Mouse (Mus musculus): Measurements from ENCODE around the gene Skp2. TPM values are rescaled to one million over a fixed set of nuclear protein-coding genes. Genes with fewer than 3 reads are reported as not detected.

Gene Skp2
- total RNA-seq, 2 experiments from 2014 or later, result 0.31 to 0.39 TPM

DNA sequence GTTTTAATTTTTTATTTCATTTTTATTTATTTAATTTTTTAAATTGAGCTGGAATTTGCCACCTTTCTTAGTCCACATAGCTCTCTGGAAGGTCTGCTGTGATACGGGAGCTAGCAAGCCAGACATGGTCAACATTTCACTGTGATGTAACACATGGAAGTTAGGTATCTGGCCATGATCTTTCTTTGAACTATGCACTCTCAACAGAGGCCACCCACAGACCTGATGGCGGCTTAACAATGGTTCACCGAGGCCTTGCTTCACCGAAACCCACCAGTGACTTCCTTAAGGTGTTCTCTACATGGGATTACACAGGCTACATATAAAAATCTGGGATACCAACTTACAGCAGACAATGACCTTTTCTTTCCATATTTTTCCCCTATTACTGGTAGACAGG lies 41.1 kb downstream of the Skp2 start:
- DNase-seq (ENCODE audit: low spot score), result no peak

GRCm38 (mm10) chr15:9113556-9113955 lies 41.7 kb downstream of the Skp2 start:
- DNase-seq (ENCODE audit: low spot score), result no peak

GRCm38 (mm10) chr15:9111648-9112047 lies 43.6 kb downstream of the Skp2 start:
- DNase-seq (ENCODE audit: low spot score), result no peak

DNA sequence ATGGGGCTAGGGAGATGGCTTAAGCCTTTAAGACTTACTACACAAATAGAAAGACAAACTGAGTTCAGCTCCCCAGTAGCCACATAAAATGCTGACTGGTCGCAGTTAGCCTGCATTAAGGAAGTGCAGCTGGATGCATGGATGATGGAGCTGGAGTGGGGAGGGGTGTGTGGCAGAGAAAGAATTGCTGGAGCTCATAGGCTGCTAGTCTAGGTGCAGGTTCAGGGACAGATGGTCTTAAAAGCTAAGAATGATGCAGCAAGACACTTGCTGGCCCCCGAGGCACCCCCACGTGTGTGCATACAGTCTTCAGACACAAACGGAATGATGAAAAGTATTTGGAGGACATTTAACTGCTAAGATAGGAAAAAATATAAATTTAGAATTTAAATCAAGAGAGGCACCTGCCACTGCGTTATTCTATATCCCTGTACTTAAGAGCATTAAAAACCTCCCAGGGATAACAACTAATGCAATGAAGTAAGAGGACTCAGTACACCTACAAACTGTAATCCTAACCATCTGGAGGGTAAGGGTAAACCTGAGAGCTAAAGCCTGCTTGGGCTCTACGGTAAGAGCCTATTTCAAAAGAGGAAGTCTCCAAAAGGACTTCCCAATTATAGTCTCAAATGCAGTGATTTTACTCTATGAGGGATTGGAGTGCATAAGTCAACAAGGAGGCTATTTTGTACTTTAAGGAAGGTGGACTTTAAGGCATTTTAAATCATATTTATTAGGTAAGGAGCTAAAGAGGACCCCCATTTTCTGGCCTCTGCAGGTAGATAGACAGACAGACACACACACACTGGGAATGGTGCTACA lies 44.5 kb downstream of the Skp2 start:
- DNase-seq (ENCODE audit: low spot score), result no peak

DNA sequence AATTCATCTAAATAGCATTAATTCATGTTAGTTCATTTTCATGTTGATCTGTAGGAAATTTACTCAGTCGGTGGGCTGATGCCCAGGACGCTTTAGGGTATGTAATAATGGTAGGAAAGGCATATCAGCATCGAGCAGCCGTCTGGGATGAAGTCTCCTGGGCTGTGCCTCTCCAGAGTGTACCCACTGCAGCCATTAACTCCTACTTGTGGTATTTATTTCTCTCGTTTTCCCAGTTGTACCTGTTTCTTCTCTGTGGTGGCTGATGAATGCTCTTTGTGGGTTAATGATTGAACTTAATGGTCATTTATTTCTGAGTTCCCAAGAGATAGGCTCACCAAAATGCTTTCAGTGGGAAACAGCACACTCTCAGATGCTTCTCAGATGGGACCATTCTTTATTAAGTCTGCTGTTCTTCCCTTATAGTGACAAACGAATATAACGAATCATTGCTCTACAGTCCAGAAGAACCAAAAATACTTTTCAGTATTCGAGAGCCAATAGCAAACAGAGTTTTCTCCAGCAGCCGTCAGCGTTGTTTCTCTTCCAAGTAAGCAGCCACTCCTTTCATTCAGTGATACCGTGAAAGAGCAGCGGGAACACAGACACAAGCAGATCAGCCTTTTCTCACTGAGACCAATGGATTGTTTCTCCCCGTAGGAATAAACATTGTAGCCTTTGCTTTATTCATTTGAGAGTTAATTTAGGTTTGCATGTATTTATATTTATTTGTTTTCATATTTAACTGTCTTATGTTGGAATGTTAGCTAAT lies 48.7 kb downstream of the Skp2 start:
- DNase-seq (ENCODE audit: low spot score), result no peak

DNA sequence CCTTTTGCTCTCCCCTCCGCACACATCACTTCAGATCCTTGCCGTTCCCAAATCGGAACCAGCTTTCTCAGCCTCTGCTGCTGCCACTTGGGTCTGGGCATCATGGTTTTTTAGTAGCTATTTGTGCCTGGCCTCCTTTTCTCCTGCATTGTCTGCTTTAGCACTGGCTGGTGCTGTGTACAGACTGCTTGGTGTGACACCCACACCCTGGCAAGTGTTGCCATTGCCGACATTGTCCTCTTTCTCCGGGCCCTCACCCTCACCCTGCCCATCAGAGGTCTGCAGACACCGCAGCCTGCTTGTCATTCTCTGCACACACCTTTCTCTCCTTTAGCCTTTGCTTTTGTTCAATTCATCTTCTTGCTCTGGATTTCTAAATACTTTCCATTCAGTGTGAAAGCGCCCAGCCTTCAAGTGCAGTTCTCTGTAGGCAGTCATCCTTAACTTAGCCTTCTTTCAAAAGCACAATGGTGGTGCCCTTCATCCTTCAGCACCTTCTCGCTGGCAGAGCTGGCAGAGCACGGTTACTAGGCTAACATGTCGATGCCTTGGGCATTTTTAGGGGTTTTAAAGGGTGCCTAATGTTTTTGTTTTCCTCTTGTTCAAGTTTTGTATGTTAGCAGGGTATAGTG lies 54.7 kb downstream of the Skp2 start:
- no peak for DNase-seq (ENCODE audit: low spot score)

- no peak for DNase-seq (ENCODE audit: low spot score)
These were observed 58.4 kb downstream of the Skp2 start for GRCm38 (mm10) chr15:9096865-9097264.

- DNase-seq (ENCODE audit: low spot score), result no peak
These were observed 60.9 kb downstream of the Skp2 start for GRCm38 (mm10) chr15:9094366-9094750.

- DNase-seq (ENCODE audit: low spot score), result no peak
These were observed 61.4 kb downstream of the Skp2 start for GRCm38 (mm10) chr15:9093598-9094365.

- DNase-seq (ENCODE audit: low spot score), result no peak
These were observed 64.6 kb downstream of the Skp2 start for GRCm38 (mm10) chr15:9090662-9091061.

DNA sequence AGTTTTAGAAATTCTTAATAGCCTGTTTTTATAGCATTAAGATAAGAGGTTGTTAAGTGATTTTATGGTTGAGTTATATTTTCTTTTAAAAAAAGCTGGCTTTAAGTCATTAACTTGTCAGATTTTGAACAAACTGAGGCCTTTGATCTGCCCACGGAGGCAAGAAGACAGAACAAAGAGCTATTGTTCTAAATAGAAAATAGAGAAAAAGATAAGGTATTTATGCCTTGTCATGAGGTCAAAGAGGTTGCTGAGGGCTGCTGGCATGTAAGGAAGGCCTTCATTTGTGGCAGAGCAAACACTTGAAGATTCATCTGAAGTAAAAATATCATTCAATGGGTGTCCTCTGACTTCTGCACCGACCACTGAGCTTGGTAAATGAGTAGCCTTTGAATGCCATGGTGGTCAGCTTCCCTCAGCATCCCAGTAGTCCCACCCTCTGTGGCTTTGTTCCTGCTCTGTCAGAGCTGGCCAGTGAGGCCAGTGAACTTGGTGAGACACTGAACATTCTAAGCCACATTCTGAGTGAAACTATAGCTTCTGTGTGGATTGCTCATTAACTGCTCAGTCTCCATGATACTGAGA lies 66.0 kb downstream of the Skp2 start:
- no peak for DNase-seq (ENCODE audit: low spot score)

DNA sequence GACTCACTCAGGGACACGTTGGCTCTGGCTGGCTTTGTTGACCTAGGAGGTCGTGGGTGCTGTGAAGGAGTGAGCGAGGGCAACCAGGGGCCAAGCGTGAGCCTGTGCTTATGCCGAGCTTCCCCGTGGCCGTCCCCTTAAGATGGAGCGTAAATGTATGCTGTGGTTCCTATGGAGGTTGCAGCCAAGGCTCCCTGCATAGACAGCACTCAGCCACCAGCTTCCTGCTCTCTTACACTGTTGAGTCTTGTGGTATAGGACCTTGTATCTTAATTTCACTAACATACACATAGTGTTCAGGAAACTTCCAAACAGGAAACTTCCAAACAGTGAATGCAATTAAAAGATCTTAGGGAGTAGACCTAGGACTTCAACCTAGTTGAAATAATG lies 66.5 kb downstream of the Skp2 start:
- DNase-seq (ENCODE audit: low spot score), result no peak

DNA sequence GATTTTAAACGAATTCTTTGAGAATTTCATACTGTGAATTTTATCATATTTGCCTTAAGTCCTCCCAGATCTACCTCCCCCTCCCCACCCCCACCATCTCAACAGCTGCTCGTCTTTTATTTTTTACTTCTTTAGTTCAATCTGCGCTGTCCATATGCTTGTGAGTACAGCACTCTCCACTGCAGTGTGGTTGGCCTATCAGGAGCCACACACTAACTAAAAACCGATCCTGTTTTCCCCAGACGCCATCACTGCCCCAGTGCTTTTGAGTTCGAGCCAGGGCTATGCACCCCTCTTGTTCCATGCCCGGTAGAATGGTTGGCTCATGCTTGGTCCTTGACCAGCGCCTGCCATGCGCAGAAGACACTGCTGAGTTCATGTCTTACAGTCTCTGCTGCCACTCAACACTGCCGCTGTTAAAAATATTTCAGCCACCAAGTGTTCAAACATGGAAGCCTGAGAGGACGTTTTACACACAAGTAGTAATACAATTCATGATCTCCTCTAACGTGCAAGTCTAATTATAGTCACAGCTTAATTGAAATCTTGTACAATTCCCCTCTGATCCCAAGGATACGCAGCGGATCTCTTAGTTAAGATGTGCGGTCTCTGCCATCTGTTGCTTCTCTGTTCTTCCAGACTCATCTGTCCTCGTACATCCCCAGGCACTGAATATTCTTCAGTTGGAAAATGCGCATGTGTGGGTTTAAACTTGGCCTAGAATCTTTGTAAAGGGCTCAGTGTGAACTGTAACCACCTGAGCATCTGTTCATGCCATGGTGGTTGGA lies 67.1 kb downstream of the Skp2 start:
- no peak for DNase-seq (ENCODE audit: low spot score)

DNA sequence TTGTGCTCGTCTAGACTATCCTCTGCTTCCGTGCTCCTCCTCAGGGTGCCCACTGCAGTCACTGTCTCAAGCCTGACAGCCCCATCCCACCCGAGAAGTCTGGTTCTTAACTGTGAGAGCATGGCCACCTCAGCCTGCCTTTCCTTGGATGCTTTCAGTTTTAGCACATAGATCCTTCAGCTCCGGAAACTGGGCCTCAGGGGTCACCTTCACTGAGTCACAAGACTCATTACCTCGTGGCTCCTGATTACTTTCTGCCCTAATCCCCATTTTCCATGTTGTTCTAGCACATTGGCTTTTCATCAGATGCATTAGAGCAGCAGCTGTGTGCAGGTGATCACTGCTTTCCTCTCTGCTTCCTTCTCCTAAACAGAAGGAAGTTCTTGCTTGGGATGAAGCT lies 67.8 kb downstream of the Skp2 start:
- DNase-seq (ENCODE audit: low spot score), result no peak

DNA sequence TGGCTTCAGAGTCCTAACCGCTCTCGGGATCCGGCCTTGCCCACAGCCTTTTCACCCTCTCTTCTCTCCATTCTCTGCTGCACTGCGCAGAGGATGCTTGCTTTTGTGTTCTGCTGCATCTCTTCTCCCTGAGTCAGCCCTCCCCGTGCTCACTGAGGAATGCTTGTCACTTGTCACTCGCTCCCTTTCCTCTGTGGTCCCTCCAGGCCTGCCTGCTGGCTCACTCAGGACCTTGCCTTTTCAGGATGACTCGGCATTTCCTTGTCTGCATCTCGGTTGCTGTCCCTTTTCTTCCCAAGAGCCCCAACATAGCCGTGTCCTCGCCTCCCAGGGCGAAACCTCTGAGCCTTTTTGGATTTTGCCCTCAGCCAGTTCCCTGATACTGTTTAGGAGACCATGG lies 68.4 kb downstream of the Skp2 start:
- DNase-seq (ENCODE audit: low spot score), result no peak

DNA sequence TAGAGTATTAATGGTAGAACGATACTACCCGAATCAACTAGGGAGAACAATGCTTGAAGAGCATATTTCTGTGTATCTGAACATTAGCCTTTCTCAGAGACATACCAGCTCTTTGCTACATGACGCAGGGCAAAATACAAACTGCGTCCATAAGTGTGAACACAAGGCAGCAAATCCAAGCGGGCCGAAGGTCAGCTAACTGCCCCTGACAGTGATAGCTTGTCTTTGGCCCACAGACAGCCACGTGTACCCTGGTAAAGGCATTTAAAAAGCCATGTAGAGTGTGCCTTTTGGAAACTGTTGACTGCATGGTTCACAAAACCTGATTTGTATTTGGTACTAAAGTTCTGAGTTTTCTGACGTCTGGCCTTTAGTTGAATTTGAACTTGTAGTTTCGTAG lies 72.5 kb downstream of the Skp2 start:
- no peak for DNase-seq (ENCODE audit: low spot score)

- DNase-seq (ENCODE audit: low spot score), result no peak
These were observed 73.9 kb downstream of the Skp2 start for GRCm38 (mm10) chr15:9081294-9081693.

DNA sequence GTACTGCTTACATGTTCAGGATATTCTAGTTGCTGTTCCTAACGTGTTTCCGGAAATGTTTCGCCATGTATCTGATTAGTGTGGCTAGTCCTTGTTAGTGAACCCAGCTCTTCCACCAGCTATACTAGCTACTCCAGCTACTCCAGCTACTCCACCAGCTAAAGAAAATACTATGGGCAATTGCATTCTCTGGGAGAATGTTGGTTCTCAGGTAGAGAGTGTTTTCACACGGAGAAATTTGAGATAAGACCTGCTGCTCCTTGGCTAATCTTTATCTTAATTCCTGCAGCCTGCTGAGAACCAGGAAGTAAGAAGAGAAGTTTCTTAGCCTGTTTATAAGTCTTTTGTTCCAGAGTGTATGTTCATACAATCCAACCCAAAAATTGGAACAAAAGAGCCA lies 75.0 kb downstream of the Skp2 start:
- no peak for DNase-seq (ENCODE audit: low spot score)

GRCm38 (mm10) chr15:9079626-9080025 lies 75.6 kb downstream of the Skp2 start:
- DNase-seq (ENCODE audit: low spot score), result no peak

GRCm38 (mm10) chr15:9078481-9079300 lies 76.5 kb downstream of the Skp2 start:
- DNase-seq (ENCODE audit: low spot score), result no peak

Measured in gastrocnemius, adult 18-20 months (tissue).